Mouse (Mus musculus) cerebellum, postnatal 25 days (tissue): ENCODE measurements around the gene Naga.
"Not testable (repeated sequence)": the region's sequence is repeated elsewhere in the genome, so short reads cannot be mapped to it uniquely, and the experiment has no call there.

Source experiments
- DNase-seq, 2 experiments: peaks; one replicate each; pipeline ENCODE4 v3.0.0; 2021; ENCODE audit warnings: mixed read lengths in 2 of 2

Naga gene

DNA sequence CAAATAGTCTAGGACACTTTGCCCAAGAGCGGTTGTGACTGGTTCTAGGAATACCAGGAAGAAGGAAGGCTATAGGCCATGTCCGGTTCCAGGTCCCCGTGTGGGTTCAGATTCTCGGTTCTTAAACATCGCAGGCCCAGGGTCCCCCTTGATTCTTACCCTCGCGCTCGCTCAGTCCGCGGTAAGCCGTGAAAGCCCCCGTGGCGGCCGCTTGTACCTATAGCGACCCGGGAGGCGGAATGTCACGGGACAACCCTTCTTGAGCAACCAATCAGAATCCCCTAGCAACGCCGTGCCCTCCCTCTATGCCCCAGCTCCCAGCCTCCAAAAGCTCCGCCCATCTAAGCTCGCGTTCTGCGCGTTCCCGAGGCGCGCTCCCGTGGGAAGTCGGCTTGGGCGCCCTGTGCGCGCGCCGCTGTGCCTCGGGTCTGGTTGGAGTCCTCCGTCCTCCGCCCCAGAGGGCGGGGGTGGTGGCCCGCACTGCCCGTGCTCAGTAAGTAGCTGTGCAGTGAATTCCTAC, at the start of gene Naga, which contains the start of the genes Pheta2 and Smdt1:
TSS of gene Naga (minus strand) at position 333 of the 520 bp plus-strand sequence.
TSS of gene Pheta2 (plus strand) at position 350 of the 520 bp plus-strand sequence.
TSS of gene Smdt1 (plus strand) at position 367 of the 520 bp plus-strand sequence.
- DNase-seq = peak; percentile 97 to 98

DNA sequence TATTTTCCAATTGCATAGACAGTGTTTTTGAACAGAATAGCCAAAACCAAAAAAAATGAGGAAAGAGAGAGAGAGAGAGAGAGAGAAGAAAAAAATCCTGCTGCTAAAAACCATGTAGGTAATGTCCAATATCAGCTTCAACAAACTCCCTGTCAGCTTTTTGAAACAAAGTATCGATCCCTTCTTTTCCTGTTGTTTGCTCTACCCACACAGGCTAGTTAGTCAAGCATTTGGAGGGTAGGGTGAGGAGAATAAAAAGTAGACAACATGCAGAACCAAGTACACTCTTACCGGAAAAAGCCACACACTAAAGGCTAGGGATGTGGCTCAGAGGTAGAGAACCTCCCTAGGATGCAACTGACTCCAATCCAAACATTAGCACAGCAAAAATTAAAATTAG, 47.0 kb upstream of the Naga start:
- DNase-seq = no peak

DNA sequence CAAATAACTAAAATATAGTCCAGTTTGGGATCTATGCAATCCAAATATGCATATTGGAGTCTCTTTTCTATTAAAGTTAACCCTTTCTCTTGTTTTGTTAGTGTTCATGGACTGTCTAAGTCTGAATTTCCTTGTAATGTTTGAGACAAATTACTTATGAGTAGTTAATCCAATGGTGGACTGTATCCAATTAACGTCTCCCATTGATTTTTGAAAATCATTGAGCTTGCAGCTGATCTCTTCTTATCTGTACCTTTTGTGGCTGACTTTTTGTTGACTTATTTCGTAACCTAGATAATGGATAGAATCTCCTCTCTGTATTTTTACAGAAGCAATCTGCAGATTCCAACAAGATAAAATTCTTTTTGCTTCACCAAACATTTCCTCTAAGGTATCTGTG, 43.7 kb upstream of the Naga start:
- no peak for DNase-seq

DNA sequence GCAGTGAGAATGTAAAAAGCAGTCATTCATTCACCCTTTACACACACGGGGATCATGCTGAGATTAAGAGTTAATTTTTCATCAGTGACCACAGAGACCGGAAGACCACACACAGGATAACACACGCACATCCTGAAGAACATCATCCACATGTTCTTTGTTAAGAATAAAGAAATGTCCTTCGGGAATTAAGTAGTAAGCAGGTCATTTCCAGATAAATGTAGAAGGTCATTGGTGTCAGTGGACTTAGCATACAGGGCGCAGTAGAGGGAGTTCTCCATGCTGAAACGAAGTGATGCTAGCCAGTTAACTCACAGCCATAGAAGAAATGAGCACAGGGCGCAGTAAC, 42.0 kb upstream of the Naga start:
- DNase-seq = no peak

DNA sequence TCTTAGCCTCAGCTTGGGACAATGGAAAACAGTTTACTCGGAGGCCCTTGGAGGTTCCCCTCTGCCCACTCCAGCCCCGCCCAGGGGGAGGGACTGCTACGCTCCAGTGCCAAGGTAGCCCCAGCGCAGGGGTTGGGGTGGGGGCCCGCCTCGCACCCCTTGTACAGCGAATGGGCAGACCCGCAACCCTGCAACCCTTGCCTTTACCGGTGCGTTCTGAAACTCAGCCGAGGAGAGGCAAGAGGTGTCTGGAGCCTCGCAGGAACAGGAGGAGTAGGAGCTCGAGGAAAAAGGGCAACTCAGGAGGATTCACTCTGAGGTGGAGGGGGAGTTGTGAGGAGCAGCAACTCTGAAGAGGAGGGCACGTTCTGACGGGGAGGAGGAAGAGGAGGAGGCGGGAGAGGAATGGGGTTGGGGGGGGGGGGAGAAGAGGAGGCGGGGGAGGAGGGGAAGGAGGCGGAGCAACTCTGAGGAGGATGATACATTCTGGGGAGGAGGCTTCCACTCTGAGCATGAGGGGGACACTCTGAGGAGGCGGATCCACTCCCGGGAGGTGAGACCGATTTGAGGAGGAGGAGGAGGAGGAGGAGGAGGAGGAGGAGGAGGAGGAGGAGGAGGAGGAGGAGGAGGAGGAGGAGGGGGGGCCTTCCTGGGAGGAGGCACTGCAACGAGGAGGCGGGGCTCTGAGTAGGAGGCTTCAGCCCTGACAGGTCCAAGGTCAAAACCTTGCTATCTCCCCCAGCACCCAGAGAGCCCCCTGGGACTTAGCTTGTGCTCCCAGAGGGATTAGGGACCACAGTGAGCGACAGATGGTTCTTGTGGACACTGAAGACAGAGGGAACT, 41.4 kb upstream of the Naga start, which contains the start of gene Cyp2d22:
TSS of gene Cyp2d22 (minus strand) at position 390 of the 843 bp plus-strand sequence.
- peak; percentile 54 to 65 for DNase-seq

DNA sequence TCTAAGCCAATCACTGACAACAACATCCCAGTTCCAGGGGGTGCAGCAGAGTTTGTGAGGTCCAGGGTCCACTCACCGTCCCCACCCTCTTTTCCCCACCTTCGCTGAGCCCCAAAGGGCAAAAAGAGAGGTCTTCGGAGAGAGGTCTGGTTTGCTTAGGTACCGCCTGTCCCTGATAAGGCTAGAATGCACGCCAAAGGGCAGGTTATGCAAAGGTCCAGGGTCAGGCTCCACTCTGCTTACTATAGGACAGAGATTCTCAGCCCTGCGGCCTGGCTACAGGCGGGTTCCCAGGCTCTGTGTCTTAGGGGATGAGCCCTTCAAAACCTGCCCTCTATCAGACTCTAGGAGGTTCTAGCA, 40.8 kb upstream of the Naga start:
- DNase-seq = no peak

DNA sequence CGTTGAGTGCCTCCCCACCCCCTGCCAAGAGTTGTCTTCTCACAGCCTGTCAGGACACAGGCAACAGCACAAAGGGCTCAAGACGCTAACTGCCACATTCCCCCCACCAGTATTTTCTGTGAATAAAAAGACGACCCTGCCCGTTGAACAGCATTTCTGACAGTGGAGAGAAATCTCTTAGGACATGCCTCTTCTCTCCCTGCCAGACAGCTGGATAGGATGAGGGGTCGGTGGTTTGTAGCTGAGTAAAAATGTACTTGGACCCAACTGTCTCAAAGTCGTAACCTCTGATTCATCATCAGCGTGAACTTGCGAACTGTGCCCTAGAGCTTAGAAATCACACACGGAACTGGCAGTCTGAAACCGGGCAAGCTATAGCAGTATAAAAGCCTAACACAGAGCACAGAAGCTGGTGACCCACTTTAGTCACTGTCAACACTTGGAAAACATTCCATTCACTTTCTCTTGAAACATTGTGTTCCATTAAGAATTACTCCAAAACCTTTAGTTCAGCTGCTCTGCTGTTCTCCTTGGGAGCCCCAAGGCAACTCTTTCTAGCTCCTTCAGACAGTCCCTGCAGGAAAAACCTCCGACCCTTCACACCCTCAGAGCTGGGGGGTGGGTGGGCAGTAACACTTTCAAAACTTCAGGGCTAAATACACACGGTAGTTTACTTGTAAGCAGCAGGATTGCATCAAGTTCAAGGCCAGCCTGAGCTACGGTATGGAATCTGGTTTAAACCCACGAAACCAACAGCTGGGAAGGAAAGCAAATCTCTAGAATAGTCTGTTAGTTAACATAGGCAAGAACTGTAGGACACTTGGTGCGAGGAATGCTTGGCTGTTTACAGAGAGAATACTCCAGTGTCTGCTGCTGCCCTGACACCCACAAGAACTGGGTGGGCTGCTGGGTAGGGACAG, 39.8 kb upstream of the Naga start:
- no peak for DNase-seq

DNA sequence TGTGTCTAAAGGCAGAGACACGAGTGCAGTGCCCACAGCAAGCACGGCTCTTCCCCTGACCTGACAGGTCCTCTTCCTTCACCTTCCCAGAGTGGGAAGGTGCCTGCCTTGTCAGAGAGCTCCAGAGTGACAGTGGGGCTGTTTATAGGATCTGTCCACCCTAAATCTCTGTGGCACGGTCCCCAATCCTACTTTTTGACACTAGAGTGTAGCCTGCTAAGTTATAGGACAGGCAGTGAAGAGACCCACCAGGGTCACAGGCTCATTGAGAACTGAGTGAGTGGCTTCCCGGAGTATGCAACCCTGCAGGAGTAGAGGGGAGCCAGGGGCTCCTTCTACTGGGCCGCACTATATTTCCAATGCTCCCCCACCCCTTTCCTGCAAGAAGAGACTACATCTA, 39.0 kb upstream of the Naga start:
- DNase-seq = no peak

DNA sequence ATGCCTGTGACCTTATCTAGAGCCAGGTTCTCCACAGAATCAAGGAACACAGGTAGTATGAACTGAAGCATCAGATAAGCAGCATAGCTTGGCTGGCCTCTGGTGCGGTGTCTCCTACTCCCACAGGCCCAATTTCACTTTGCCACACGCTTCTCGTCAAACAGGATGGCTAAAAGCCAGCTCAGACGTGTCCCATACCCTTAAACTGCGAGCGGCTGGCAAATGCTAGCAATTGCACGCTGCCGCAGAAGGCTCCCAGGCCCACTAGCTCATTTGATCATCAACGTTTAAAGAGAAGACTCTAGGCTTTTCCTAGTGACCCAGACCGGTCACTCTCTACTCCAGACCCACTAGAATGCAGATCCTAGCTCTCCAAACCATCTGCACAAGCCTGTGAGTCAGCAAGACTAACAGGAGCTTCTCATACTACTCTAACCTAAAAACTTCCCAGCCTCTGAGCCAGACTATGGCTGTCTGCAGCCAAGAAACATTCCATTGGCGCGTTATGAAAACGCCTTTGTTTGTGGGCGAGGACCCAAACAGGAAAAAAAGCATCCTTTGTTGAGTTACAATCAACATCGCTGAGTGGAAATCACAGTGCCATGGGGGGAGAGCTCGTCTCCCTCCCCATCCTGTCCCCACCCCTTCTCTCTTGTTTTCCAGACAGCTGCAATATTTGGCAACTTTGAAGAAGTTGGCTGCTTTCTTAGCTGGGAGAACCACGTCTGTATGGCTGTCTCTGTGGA, 37.8 kb upstream of the Naga start:
- no peak for DNase-seq

DNA sequence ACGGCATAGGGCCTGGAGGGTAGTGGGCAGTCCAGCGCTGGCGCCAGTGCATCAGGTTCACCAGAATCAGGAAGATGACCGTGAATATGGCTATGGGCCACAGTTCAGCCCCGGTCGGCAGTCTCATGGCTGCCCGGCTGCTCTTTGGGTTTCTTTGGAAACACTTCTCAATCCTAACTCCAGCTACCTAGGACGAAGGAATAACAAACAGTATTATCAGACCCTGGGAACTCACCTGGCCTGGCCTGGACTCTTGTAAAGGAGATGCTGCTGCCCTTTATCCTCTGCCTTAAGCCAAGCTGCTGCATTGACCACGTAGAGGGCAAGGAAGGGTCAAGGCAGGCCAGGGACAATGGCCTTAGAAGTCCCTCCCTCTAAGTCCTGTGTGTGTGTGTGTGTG, 37.1 kb upstream of the Naga start:
- DNase-seq = no peak

DNA sequence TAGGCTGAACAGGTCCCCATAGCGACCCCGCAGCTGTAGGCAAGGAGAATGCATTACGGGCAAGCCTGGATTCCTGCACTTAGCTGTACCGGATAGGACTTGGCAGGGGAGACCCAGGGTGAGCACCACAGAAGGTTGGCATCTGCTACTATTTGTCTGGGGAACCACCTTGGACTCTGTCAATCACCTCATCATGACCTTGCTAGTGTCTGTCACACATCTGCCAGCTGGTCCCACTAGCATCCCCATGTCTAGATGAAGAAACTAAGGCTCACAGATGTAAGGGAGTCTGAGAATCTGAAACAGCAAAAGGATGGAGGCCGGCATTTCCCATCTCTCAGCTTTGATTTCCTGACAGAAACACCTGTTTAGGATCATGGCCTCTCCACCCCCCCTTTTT, 35.7 kb upstream of the Naga start:
- no peak for DNase-seq

DNA sequence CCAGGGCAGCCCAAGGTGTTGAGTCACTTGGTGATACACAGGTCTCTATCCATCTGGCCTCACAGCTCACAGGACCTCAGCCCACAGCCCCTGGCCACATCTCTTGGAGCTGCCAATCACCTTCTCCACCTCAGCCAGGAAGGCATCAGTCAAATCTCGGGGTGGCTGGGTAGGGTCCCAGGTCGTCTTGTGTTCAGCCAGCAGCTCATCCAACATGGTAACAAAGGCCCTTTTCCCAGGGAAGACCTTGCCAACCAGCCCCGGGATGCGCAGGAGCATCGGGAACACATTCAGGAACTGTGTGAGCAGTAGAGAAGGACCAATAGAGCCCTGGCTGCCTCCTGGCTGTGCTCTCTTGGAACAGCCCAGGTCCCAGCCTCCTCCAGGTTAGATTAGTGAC, 34.3 kb upstream of the Naga start:
- DNase-seq = no peak

DNA sequence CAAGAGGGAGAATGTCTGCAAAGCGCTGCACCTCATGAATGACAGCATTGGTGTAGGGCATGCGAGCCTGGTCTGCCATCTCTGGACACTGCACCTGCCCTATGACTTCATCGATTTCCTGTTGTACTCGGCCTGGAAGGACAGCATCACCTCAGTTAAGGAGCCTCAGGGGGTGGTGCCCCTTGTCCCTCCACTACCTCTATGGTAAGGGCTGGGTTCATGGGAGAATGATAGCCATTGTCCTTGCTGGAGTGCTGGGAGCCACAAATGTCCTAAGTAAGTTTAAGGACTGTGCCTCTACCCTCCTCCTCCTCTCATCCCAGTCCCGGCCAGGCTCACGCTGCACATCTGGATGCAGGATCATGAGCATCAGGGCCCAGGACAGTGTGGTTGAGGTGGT, 33.7 kb upstream of the Naga start:
- DNase-seq = no peak

DNA sequence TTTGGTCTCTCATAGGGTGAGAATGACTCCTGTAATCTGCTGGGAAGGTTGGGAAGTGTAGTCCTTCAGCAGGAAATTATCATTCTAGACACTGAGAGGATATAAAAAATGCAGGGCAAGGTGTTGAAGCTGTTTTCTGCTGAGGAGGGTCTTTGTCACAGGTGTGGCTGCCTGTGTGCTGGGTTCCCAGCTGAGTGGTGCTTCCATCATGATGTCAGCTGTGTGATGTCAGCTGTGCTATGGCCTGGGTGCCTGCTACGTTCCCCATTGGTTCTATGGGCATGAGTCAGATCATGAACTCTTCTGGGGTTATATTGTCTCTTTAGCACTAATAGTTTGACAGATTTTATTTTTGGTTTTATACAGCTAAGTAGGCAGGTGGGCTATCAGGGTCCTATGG, 30.1 kb upstream of the Naga start:
- DNase-seq = no peak

DNA sequence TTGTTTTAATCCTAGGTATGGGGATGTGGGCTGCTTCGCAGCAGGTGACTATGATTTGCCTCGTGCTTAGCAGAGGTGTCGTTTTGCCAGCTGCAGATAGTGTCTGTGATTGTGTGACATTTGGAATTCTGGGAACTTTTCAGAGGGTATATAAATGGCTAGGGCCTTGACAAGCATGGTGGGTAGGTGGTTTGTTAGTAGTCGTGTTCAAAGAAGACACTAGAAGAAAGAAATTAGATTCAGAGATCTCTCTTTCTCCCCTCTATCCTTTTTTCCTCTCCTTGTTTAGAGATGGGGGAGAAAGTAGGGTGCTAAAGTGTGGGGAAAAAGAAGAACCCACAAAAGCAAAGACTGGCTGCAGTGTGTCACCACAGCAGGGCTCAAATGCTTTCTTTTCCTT, 29.4 kb upstream of the Naga start:
- DNase-seq = no peak

DNA sequence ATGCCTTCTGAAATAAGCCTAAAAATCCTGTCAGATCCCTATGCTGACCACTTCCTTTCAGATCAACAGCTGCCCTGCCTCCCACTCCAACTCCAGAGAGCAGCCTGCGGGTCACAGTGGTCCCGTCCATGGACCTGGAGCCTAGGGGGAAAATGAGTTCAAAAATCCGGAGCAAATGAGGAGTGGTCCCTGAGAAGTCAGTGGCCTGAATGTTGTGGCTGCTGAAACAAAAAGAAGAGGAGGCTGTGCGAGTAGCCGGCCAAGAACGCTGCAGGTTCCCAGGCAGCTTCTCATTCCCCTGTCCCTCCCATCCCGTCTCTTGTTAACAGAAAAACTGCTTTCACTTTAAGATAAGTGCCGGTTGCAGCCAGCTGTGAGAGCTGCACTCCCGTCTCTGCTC, 25.8 kb upstream of the Naga start:
- not testable (repeated sequence) for DNase-seq

DNA sequence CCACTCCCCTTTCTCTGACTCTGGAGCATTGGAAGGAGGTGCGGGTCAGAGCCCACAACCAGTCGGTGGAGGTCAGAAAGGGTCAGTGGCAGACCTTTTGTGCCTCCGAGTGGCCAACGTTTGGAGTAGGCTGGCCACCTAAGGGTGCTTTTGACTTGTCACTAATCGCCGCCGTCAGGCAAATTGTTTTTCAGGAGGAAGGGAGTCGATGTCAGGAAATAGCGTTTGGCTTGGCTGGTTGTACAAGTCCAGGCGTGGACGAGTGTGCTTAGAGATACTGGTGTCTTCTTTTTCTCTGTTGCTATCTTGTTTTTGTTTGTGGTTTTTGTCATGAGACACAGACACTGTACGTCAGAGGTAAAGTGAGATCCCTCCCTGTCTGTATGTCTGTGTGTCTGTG, 25.1 kb upstream of the Naga start:
- not testable (repeated sequence) for DNase-seq

DNA sequence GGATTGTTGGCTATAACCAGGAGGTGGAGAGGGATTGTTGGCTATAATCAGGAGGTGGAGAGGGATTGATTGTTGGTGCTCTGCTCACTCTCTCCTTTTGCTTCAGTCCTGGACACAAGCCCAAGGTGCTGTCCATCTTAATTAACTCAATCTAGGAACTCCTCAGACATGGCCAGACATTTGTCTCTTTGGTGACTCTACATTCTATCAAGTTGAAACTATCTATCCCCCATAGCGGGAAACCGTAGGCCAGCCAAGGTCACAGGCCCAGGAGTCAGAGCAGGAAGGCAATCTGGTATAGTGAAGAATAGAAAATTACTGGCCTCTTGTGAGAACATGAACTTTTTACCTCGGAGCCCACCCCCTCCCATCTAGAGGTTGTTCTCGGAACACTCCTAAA, 23.5 kb upstream of the Naga start:
- no peak for DNase-seq

DNA sequence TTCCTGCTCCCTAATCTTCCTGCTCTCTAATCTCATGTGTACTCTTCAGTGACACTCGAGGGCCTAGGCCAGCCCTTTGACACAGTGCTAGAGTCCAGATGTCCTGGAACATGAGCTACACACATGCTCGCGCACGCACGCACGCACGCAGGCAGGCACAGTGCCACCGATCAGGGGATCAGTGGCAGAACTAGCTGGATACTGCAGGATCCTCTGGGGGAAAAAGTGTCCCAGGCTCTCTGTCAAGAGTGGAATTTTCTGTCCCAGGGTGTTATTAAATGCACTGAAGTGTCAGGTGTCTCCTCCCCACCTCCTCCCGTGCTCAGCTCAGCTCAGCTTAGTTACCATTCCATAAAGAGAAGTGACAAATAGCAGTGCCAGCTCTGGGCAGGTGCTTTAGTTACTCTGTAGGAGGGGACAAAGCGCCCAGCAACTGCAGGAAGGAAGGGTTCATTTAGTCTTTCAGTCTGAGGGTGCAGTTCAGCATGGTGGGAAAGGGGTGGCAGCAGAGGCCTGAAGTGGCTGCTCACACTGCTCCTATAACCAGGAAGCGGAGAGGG, 22.8 kb upstream of the Naga start:
- DNase-seq = no peak

DNA sequence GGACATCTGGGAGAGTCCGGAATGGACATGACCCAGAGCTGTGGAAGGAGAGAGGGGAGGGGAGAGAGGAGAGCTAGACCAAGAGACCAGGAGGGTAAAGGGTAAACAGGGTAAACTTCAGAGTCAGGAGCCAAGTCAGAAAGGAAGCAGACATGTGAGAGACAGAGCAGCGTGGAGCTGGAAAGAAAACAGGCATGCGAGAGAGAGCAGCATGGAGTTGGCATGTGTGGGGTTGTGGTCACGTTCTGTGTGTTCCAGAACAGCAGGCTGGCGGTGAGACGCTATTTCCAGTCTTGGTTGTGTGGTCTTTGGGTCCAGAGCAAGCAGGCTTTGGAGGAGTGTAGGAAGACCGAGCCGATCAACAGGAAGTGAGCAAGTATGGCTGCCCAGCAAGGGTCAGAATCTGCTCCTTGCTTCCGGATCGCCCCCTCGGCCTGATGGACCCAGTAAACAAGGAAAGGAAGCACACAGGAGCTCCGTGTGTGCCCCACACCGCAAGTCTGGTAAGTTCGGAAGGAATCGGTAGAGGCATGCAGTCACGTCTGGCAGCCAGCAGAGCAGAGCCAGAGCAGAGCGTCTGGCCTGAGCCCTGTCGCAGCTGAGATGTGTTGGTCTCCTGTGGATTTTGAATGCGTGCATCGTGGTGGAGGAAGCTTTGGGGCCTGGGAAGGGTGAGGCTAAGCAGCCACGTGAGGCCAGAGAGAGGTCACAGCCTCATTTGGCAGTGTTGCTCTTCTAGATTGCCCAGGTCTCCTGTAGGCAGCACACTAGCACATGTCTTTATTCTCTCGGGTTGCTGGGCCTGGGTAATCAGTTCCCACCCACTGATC, 19.9 kb upstream of the Naga start:
- no peak for DNase-seq

DNA sequence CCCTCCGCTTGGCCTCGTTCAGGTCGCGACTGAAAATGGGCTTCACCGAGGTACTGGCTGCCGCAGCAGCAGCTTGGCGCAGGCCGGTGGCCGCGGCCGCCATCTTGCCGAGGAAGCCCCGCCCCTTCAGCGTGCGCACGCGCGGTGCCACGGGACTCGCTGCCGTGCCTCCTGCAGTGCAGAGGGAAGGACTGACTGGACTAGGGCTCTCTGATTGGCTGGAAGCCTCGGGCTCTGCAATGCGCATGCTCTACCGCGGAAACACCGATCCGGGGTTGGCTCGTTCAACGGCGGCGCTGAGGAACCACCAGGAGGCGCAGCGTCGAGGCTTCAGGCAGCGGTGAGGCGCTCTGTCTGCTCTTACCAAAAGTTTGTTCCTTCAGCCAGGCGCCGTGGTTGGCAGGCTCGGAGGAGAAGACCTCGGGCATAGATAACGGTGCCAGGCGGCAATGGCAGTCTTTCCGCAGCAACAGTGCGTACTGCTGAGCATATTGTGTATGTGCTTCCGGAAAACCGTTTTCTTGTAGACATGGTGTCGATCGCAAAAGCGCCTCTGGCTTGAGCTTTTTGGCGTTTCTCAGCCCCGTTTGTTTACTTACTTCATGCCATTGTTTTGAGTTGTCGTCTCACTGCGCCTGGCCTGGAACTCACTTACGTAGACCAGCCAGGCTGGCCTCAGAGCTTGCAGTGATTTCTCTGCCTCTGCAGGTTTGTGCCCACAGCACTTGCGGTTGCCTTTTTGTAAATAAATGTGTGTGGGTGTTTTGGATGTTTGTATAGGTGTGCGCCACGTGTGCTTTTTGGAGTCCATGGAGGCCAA, 15.6 kb upstream of the Naga start, which contains the start of gene Ndufa6:
TSS of gene Ndufa6 (minus strand) at position 197 of the 820 bp plus-strand sequence.
- DNase-seq = peak; percentile 98 to 99
